Mouse (Mus musculus) midbrain, embryonic 16.5 days (tissue): ENCODE results near the gene Kcne1. TPM values are rescaled to one million over a fixed set of nuclear protein-coding genes. Genes with fewer than 3 reads are reported as not detected.

Experiments used
- ATAC-seq: fragments of 200-750 bp; cut with Nextera tagmentation; 2 replicates; pipeline ENCODE4 v1.8.0; 2017; ENCODE audit warnings: moderate TSS enrichment
- H3K27ac ChIP-seq: fragments of 300-500 bp; sonication (generic); 2 replicates; pipeline ENCODE4 v1.5.1; 2014; ENCODE audit warnings: mild to moderate bottlenecking, low read length, mixed read lengths
- H3K27me3 ChIP-seq: fragments of 300-500 bp; sonication (generic); 2 replicates; pipeline ENCODE4 v1.6.1; 2014; ENCODE audit warnings: low read depth, low read length, mixed read lengths; ENCODE audit not compliant: control insufficient read depth, insufficient read depth
- H3K36me3 ChIP-seq: fragments of 300-500 bp; sonication (generic); 2 replicates; pipeline ENCODE4 v1.6.1; 2014; ENCODE audit warnings: mild to moderate bottlenecking, low read length, moderate library complexity, mixed read lengths; ENCODE audit not compliant: control insufficient read depth, insufficient read depth
- H3K4me1 ChIP-seq: fragments of 300-500 bp; sonication (generic); 2 replicates; pipeline ENCODE4 v1.6.1; 2014; ENCODE audit warnings: mild to moderate bottlenecking, low read length, mixed read lengths; ENCODE audit not compliant: control insufficient read depth, insufficient read depth
- H3K4me2 ChIP-seq: fragments of 300-500 bp; sonication (generic); 2 replicates; pipeline ENCODE4 v1.6.1; 2014; ENCODE audit warnings: mild to moderate bottlenecking, low read length, mixed read lengths
- H3K4me3 ChIP-seq: fragments of 300-500 bp; sonication (generic); 2 replicates; pipeline ENCODE4 v1.5.1; 2014; ENCODE audit warnings: low read depth, mild to moderate bottlenecking, low read length, moderate library complexity, mixed read lengths
- H3K9ac ChIP-seq: fragments of 300-500 bp; sonication (generic); 2 replicates; pipeline ENCODE4 v1.6.1; 2014; ENCODE audit warnings: low read depth, low read length, mixed read lengths
- H3K9me3 ChIP-seq: fragments of 300-500 bp; sonication (generic); replicated peaks from 2 replicates; pipeline ENCODE4 v1.6.1; 2014; ENCODE audit warnings: mild to moderate bottlenecking, low read length, mixed read lengths; ENCODE audit not compliant: control insufficient read depth, poor library complexity, severe bottlenecking
- WGBS: fragments of 180-500 bp; shearing (Covaris S2); extraction: QIAGEN DNeasy Blood & Tissue Kit; methylation state at CpG from one replicate; pipeline ENCODE4 v1.1.7; 2014; 5-methylcytosine and 5-hydroxymethylcytosine counted together
- polyA plus RNA-seq: library from polyadenylated mRNA; unstranded; fragments of >200 nt; fragmentation: Nextera tagmentation; extraction: Ambion mirVana; gene quantifications from 2 replicates; pipeline ENCODE4 v1.2.1, GENCODE M21; 2015

The Kcne1 gene
- polyA plus RNA-seq, 1 experiment from 2014 or later, result not detected

- no peak for ATAC-seq
- H3K4me2 ChIP-seq, result no peak overlapping the region
- H3K4me1 ChIP-seq, result peaks cover 3% of the 10 kb centered on the region
- H3K27ac ChIP-seq, result no peak overlapping the region
- H3K27me3 ChIP-seq, result no peaks in the 10 kb centered on the region
- WGBS, result 17% methylated on average over 1 of the region's 1 CpGs
- H3K36me3 ChIP-seq, result no peaks in the 10 kb centered on the region
- H3K9me3 ChIP-seq, result no peaks in the 10 kb centered on the region
- no peak overlapping the region for H3K9ac ChIP-seq
- no peak overlapping the region for H3K4me3 ChIP-seq
These were observed 34.2 kb downstream of the Kcne1 start for GRCm38 (mm10) chr16:92325062-92325406.

GRCm38 (mm10) chr16:92324309-92325061 is 34.8 kb downstream of the Kcne1 start:
- Histone ChIP-seq H3K27ac (no peak overlapping the region), H3K27me3 (no peaks in the 10 kb centered on the region), H3K36me3 (no peaks in the 10 kb centered on the region), H3K4me3 (no peak overlapping the region), H3K9me3 (no peaks in the 10 kb centered on the region), H3K4me1 (peaks cover 3% of the 10 kb centered on the region), H3K9ac (no peak overlapping the region), H3K4me2 (no peak overlapping the region)
- no peak for ATAC-seq
- WGBS, result 21% methylated on average over 7 of the region's 7 CpGs

GRCm38 (mm10) chr16:92321341-92321740 is 37.9 kb downstream of the Kcne1 start, which contains the start of gene Fam243:
TSS of gene Fam243 (minus strand) at chr16:92321441.
- H3K27ac ChIP-seq, result no peak within 1 kb of the TSS
- H3K9ac ChIP-seq, result no peak within 1 kb of the TSS
- ATAC-seq, result no peak
- peaks cover 3% of the 10 kb centered on the region for H3K4me1 ChIP-seq
- no peak within 1 kb of the TSS for H3K4me2 ChIP-seq
- 94% methylated on average over 8 of the region's 8 CpGs for WGBS
- H3K27me3 ChIP-seq, result no peaks in the 10 kb centered on the region
- no peaks in the 10 kb centered on the region for H3K36me3 ChIP-seq
- no peaks in the 10 kb centered on the region for H3K9me3 ChIP-seq
- no peak within 1 kb of the TSS for H3K4me3 ChIP-seq

- H3K4me3 ChIP-seq, result no peak overlapping the region
- WGBS, result 84% methylated on average over 3 of the region's 3 CpGs
- H3K27ac ChIP-seq, result no peak overlapping the region
- H3K4me1 ChIP-seq, result peaks cover 3% of the 10 kb centered on the region
- no peaks in the 10 kb centered on the region for H3K9me3 ChIP-seq
- H3K4me2 ChIP-seq, result no peak overlapping the region
- H3K36me3 ChIP-seq, result no peaks in the 10 kb centered on the region
- no peaks in the 10 kb centered on the region for H3K27me3 ChIP-seq
- H3K9ac ChIP-seq, result no peak overlapping the region
- no peak for ATAC-seq
These were observed 38.9 kb downstream of the Kcne1 start for GRCm38 (mm10) chr16:92320361-92320760.

GRCm38 (mm10) chr16:92319353-92320109 is 39.7 kb downstream of the Kcne1 start:
- Histone ChIP-seq H3K36me3 (no peaks in the 10 kb centered on the region), H3K27ac (no peak overlapping the region), H3K27me3 (no peaks in the 10 kb centered on the region), H3K4me2 (no peak overlapping the region), H3K4me1 (peaks cover 3% of the 10 kb centered on the region), H3K9ac (no peak overlapping the region), H3K4me3 (no peak overlapping the region), H3K9me3 (no peaks in the 10 kb centered on the region)
- WGBS, result 66% methylated on average over 20 of the region's 20 CpGs
- no peak for ATAC-seq

- H3K36me3 ChIP-seq, result peaks cover 12% of the 10 kb centered on the region; the same call in 1 of the 2 replicates
- H3K9ac ChIP-seq, result no peak overlapping the region
- H3K9me3 ChIP-seq, result no peaks in the 10 kb centered on the region
- 72% methylated on average over 7 of the region's 7 CpGs for WGBS
- H3K27ac ChIP-seq, result no peak overlapping the region
- no peak for ATAC-seq
- H3K4me3 ChIP-seq, result no peak overlapping the region
- H3K4me2 ChIP-seq, result no peak overlapping the region
- H3K4me1 ChIP-seq, result no peaks in the 10 kb centered on the region
- no peaks in the 10 kb centered on the region for H3K27me3 ChIP-seq
These were observed 43.1 kb downstream of the Kcne1 start for GRCm38 (mm10) chr16:92316049-92316738.

- Histone ChIP-seq H3K36me3 (peaks cover 16% of the 10 kb centered on the region; the same call in 1 of the 2 replicates), H3K4me2 (no peak overlapping the region), H3K27me3 (no peaks in the 10 kb centered on the region), H3K9me3 (no peaks in the 10 kb centered on the region), H3K4me1 (0 out of 2 replicates have a peak, but pooled peaks cover under 1% of the 10 kb centered on the region), H3K4me3 (no peak overlapping the region), H3K27ac (no peak overlapping the region), H3K9ac (no peak overlapping the region)
- WGBS, result 50% methylated on average over 13 of the region's 13 CpGs
- peak; percentile 72 for ATAC-seq
These were observed 45.1 kb downstream of the Kcne1 start for GRCm38 (mm10) chr16:92313953-92314741.

GRCm38 (mm10) chr16:92309126-92309525 is 50.1 kb downstream of the Kcne1 start:
- H3K9ac ChIP-seq, result no peak overlapping the region
- H3K4me2 ChIP-seq, result no peak overlapping the region
- ATAC-seq, result no peak
- H3K27ac ChIP-seq, result no peak overlapping the region
- WGBS, result 31% methylated on average over 4 of the region's 4 CpGs
- H3K4me3 ChIP-seq, result no peak overlapping the region
- 0 out of 2 replicates have a peak, but pooled peaks cover 3% of the 10 kb centered on the region for H3K4me1 ChIP-seq
- peaks cover 27% of the 10 kb centered on the region for H3K36me3 ChIP-seq
- no peaks in the 10 kb centered on the region for H3K27me3 ChIP-seq
- H3K9me3 ChIP-seq, result no peaks in the 10 kb centered on the region
